Mouse (Mus musculus): ENCODE data around the gene Zfp330.

DNA sequence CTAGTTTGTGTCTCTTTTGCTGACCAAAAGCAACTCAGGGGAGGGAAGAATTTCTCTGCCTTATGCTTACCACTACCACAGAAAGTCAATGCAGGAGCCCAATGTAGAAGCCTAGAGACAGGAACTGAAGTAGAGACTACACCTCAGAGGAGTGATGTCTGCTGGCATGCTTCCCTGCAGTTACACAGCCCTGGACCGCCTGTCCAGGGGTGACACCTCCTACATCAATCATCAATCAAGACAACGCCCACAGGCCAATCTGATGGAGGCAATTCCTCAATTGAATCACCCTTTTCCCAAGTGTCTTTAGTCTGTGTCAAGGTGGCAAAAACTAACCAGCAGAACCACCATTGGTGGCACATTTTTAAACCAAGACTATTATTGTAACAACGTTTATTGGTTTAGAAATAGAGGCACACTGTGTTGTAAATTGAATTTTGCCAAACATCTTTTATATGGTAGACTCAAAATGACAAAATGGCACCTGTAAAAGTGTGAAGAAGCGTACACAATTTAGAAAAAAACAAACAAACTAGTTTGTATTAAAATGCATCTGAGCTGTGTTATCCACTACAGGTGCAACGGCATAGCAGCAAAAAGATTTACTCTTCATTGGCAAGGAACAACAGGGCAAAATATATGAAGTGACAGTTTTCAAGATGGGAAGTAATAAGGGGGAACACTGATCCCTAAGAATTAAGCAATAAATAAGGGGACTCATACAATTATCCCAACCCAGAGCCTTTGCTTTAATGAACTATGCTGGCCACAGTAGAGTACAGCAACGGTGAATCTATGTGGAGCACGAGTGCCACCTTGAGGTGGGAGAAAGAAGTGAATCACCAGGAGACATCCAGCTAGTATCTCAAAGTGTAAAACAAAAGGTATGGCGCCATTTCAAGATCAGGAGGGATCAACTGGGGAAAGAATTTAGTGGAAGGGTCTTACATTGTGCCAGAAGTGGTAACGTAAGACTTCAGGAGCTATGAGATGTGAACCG is 29.8 kb downstream of the Zfp330 start:
- TF ChIP-seq CTCF (IDR thresholded peaks at IDR 0.05; ENCODE audit: borderline replicate concordance, extremely low read depth, insufficient read depth, insufficient read length) = peak; percentile 87; the same call in 1 of the 2 replicates
- TF ChIP-seq POLR2A (IDR thresholded peaks at IDR 0.05; ENCODE audit: borderline replicate concordance, extremely low read depth, insufficient read depth, insufficient read length, poor library complexity, severe bottlenecking) = no peak
